Mouse (Mus musculus) erythroblast, embryonic 14.5 days (primary cell): ENCODE data around the gene Mat2a.

Experiments used
- GATA1 ChIP-seq: IDR thresholded peaks from 2 replicates; pipeline ENCODE4 v1.6.1; 2012; ENCODE audit warnings: low read length, inconsistent platforms, mixed read lengths
- TAL1 ChIP-seq: IDR thresholded peaks from 3 replicates; pipeline ENCODE4 v1.6.1; 2012; ENCODE audit warnings: low read length, inconsistent platforms, mixed read lengths

DNA sequence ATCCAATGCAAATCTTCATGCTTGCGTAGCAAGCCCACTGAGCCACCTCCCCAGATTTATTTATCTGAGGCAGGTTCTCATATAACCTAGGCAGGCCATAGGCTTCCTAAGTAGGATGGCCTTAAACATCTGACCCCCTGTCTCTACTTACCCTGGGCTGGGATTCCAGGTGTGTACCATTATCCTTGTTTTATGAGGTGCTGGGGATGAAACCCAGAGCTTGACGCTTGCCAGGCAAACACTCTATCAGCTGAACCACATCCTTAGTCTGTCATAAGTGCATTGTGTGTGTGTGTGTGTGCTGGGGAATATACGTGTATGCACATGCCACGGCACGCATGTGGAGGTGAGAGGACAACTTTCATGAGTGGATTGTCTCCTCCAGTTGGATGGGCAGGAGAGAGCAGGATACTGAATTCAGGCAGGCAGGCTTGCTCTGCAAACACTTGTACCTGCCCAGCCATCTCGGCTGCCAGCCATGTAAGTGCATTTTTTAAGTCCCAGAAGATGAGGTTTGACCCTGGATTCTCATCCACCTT, 50.5 kb downstream of the Mat2a start:
- TF ChIP-seq GATA1 (no peak), TAL1 (no peak)
